Mouse (Mus musculus): Measurements from ENCODE around the gene Pth2. TPM values are rescaled to one million over a fixed set of nuclear protein-coding genes. Genes with fewer than 3 reads are reported as not detected.

The Pth2 gene
- total and polyA plus RNA-seq, 2 experiments = not detected

DNA sequence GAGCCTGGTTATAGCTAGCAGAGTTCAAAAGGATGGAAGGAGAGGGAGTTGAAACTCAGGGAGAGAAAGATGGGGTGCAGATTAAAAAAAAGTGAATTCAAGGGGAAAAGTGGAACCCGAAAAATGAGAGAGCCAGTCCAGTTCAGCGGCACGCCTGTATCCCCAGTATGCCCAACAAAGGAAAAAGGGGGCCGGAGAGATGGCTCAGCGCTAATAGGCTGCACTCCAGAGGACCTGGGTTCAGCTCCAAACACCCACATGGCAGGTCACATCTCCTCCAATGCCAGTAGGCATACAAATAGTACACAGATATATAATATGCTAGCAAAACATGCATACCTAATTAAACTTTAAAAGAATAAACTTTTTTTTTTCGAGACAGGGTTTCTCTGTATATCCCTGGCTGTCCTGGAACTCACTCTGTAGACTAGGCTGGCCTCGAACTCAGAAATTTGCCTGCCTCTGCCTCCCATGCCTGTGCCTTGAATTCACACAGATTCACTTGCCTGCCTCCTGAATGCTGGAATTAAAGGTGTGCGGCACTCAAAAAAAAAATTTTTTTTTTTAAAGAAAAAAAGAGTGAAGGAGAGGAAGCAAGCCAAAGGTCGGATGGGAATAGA, 17.7 kb upstream of the Pth2 start:
- Histone ChIP-seq H3K4me1 (ENCODE audit: control insufficient read depth, insufficient read depth, low read length) (0 out of 2 replicates have a peak, but pooled peaks cover 3% of the 10 kb centered on the region), H3K4me3 (ENCODE audit: insufficient read depth, low read depth, low read length) (no peak overlapping the region), H3K79me2 (ENCODE audit: control insufficient read depth, insufficient read depth, low read length) (no peaks in the 10 kb centered on the region), H3K36me3 (ENCODE audit: control insufficient read depth, insufficient read depth, low read length) (no peaks in the 10 kb centered on the region), H3K27ac (replicated peaks; ENCODE audit: insufficient read depth, low read depth, low read length) (no peak overlapping the region), H3K9ac (ENCODE audit: low read depth, low read length) (no peak overlapping the region), H3K27me3 (ENCODE audit: control insufficient read depth, insufficient read depth, low read length) (peaks cover 14% of the 10 kb centered on the region; the same call in 1 of the 2 replicates)
- TF ChIP-seq CTCF (IDR thresholded peaks at IDR 0.05; ENCODE audit: low read depth, low read length) (no peak), POLR2A (IDR thresholded peaks at IDR 0.05; ENCODE audit: extremely low read depth, insufficient read depth, low read length) (no peak)
- WGBS = 74% methylated on average over 9 of the region's 9 CpGs
- DNase-seq (ENCODE audit: extremely low read depth, low read depth, low spot score) = no peak

DNA sequence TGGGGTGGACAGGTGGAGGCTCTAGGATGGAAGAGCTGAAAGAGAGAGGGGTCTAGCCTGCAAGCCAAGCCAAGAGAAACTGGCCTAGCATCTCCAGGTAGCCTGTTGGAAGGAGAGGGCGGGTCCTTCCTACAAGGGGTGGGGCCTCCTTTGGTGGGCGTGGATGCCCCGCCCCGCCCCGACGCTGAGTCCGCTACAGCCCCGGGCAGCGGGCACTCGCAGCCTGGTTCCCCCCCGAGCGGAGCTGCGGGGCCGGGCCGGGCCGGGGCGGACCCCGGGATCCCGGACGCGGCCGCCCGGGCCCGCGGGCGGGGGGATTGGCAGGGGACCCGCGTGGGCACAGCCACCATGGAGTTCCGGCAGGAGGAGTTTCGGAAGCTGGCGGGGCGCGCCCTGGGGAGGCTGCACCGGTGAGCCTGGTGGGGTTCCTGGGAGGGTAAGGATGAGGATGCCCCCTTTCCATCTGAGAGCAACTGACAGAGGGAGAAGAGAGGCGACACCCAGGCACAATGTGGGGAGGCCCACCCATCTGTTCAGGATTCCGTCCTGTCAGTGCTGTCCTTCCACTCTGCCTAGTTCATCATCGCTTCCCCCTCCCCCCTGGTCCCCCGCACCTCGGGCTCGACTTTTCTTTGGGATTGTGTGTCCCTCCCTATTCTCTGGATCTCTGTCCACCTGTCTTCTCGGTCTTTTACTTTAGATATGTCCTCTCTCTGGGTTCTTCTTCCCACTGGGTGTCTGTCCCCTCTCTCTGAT, 16.9 kb upstream of the Pth2 start, which contains the start of gene Slc17a7:
TSS of gene Slc17a7 (plus strand) at position 215 of the 756 bp plus-strand sequence.
- 0 out of 2 replicates have a peak, but pooled peaks cover 3% of the 10 kb centered on the region for H3K4me1 ChIP-seq (ENCODE audit: control insufficient read depth, insufficient read depth, low read length)
- no peak for TF ChIP-seq CTCF (IDR thresholded peaks at IDR 0.05; ENCODE audit: low read depth, low read length)
- TF ChIP-seq POLR2A (IDR thresholded peaks at IDR 0.05; ENCODE audit: extremely low read depth, insufficient read depth, low read length) = no peak
- H3K27me3 ChIP-seq (ENCODE audit: control insufficient read depth, insufficient read depth, low read length) = peaks cover 21% of the 10 kb centered on the region; the same call in 1 of the 2 replicates
- no peaks in the 10 kb centered on the region for H3K79me2 ChIP-seq (ENCODE audit: control insufficient read depth, insufficient read depth, low read length)
- peak within 1 kb of the TSS; percentile 2; the same call in 1 of the 2 replicates for H3K4me3 ChIP-seq (ENCODE audit: insufficient read depth, low read depth, low read length)
- H3K27ac ChIP-seq (replicated peaks; ENCODE audit: insufficient read depth, low read depth, low read length) = no peak within 1 kb of the TSS
- no peak within 1 kb of the TSS for H3K9ac ChIP-seq (ENCODE audit: low read depth, low read length)
- no peak for DNase-seq (ENCODE audit: extremely low read depth, low read depth, low spot score)
- WGBS = 3% methylated on average over 41 of the region's 41 CpGs
- H3K36me3 ChIP-seq (ENCODE audit: control insufficient read depth, insufficient read depth, low read length) = no peaks in the 10 kb centered on the region

DNA sequence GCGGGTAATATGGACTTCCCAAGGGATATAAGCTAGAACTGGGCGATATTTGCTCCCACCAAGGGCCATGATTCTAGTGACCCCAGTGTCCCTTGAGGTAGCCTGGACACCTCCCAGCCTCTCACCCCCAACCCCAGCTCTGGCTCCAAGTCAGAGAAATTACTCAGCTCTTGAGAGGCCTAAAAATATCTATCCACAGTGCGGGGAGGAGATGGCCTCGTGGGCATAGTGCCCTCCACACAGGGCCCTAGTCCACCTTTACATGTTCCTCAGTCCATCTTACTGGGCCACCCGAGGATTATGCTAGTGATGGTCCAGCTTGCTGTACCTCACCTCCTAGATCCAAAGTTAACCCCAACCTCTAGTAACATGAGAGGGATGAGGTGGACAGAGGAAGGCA, 16.0 kb upstream of the Pth2 start:
- TF ChIP-seq CTCF (IDR thresholded peaks at IDR 0.05; ENCODE audit: low read depth, low read length) = no peak
- no peak for TF ChIP-seq POLR2A (IDR thresholded peaks at IDR 0.05; ENCODE audit: extremely low read depth, insufficient read depth, low read length)
- Histone ChIP-seq H3K4me1 (ENCODE audit: control insufficient read depth, insufficient read depth, low read length) (0 out of 2 replicates have a peak, but pooled peaks cover 3% of the 10 kb centered on the region), H3K4me3 (ENCODE audit: insufficient read depth, low read depth, low read length) (no peak overlapping the region), H3K9ac (ENCODE audit: low read depth, low read length) (no peak overlapping the region), H3K27ac (replicated peaks; ENCODE audit: insufficient read depth, low read depth, low read length) (no peak overlapping the region), H3K79me2 (ENCODE audit: control insufficient read depth, insufficient read depth, low read length) (no peaks in the 10 kb centered on the region), H3K36me3 (ENCODE audit: control insufficient read depth, insufficient read depth, low read length) (no peaks in the 10 kb centered on the region), H3K27me3 (ENCODE audit: control insufficient read depth, insufficient read depth, low read length) (peaks cover 28% of the 10 kb centered on the region; the same call in 1 of the 2 replicates)
- no peak for DNase-seq (ENCODE audit: extremely low read depth, low read depth, low spot score)
- 72% methylated on average over 5 of the region's 5 CpGs for WGBS

- TF ChIP-seq POLR2A (IDR thresholded peaks at IDR 0.05; ENCODE audit: extremely low read depth, insufficient read depth, low read length) = no peak
- TF ChIP-seq CTCF (IDR thresholded peaks at IDR 0.05; ENCODE audit: low read depth, low read length) = no peak
- Histone ChIP-seq H3K4me1 (ENCODE audit: control insufficient read depth, insufficient read depth, low read length) (0 out of 2 replicates have a peak, but pooled peaks cover 3% of the 10 kb centered on the region), H3K4me3 (ENCODE audit: insufficient read depth, low read depth, low read length) (no peak overlapping the region), H3K27me3 (ENCODE audit: control insufficient read depth, insufficient read depth, low read length) (peaks cover 29% of the 10 kb centered on the region; the same call in 1 of the 2 replicates), H3K9ac (ENCODE audit: low read depth, low read length) (no peak overlapping the region), H3K36me3 (ENCODE audit: control insufficient read depth, insufficient read depth, low read length) (no peaks in the 10 kb centered on the region), H3K27ac (replicated peaks; ENCODE audit: insufficient read depth, low read depth, low read length) (no peak overlapping the region), H3K79me2 (ENCODE audit: control insufficient read depth, insufficient read depth, low read length) (no peaks in the 10 kb centered on the region)
- no peak for DNase-seq (ENCODE audit: extremely low read depth, low read depth, low spot score)
- WGBS = 53% methylated on average over 11 of the region's 11 CpGs
Measured at GRCm38 (mm10) chr7:45165701-45166100, 15.1 kb upstream of the Pth2 start.

DNA sequence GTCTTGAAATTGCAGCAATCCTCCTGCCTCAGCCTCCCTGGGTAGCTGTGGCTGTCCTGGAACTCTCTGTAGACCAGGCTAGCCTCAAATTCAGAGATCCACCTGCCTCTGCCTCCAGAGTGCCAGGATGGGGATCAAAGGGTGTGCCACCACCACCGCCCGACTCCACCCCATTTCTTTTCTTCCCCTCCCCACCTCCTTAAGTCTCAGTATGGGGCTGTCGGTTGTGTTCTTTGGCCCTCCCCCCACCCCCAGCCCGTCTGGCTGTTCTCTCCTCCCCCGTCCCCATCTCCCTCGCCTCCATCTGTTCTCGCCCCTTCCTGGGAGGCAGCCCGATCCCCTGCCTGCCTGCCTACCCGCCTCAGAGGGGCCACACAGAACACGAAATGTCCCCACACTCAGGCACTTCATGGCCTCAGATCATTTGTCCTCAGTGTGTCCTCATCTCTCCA, 13.8 kb upstream of the Pth2 start:
- Histone ChIP-seq H3K4me3 (ENCODE audit: insufficient read depth, low read depth, low read length) (no peak overlapping the region), H3K9ac (ENCODE audit: low read depth, low read length) (no peak overlapping the region), H3K27me3 (ENCODE audit: control insufficient read depth, insufficient read depth, low read length) (peaks cover 29% of the 10 kb centered on the region; the same call in 1 of the 2 replicates), H3K27ac (replicated peaks; ENCODE audit: insufficient read depth, low read depth, low read length) (no peak overlapping the region), H3K4me1 (ENCODE audit: control insufficient read depth, insufficient read depth, low read length) (no peaks in the 10 kb centered on the region), H3K36me3 (ENCODE audit: control insufficient read depth, insufficient read depth, low read length) (no peaks in the 10 kb centered on the region), H3K79me2 (ENCODE audit: control insufficient read depth, insufficient read depth, low read length) (no peaks in the 10 kb centered on the region)
- TF ChIP-seq CTCF (IDR thresholded peaks at IDR 0.05; ENCODE audit: low read depth, low read length) (no peak), POLR2A (IDR thresholded peaks at IDR 0.05; ENCODE audit: extremely low read depth, insufficient read depth, low read length) (no peak)
- DNase-seq (ENCODE audit: extremely low read depth, low read depth, low spot score) = no peak
- WGBS = 42% methylated on average over 10 of the region's 10 CpGs
